Mouse (Mus musculus) forebrain, postnatal 0 days (tissue): ENCODE data around the gene Dgkd. TPM values are rescaled to one million over a fixed set of nuclear protein-coding genes. Genes with fewer than 3 reads are reported as not detected.
A peak's percentile ranks its signal among the peaks of the same experiment; 100 is the strongest.

Source experiments
- ATAC-seq: fragments of 200-750 bp; cut with Nextera tagmentation; 2 replicates; pipeline ENCODE4 v1.8.0; 2017; ENCODE audit warnings: mild to moderate bottlenecking, moderate library complexity
- DNase-seq: peaks from one replicate; pipeline ENCODE4 v3.0.0-alpha.2; 2015
- H3K27ac ChIP-seq: fragments of 300-500 bp; sonication (generic); 2 replicates; pipeline ENCODE4 v1.5.1; 2014; ENCODE audit warnings: low read depth, mild to moderate bottlenecking, antibody characterized with exemption, low read length, moderate library complexity, mixed read lengths
- H3K27me3 ChIP-seq: fragments of 300-500 bp; sonication (generic); 2 replicates; pipeline ENCODE4 v1.6.1; 2014; ENCODE audit warnings: mild to moderate bottlenecking, low read length, mixed read lengths; ENCODE audit not compliant: insufficient read depth
- H3K36me3 ChIP-seq: fragments of 300-500 bp; sonication (generic); 2 replicates; pipeline ENCODE4 v1.6.1; 2014; ENCODE audit warnings: mild to moderate bottlenecking, moderate library complexity; ENCODE audit not compliant: insufficient read depth
- H3K4me1 ChIP-seq: fragments of 300-500 bp; sonication (generic); 2 replicates; pipeline ENCODE4 v1.6.1; 2014; ENCODE audit warnings: antibody characterized with exemption; ENCODE audit not compliant: insufficient read depth
- H3K4me2 ChIP-seq: fragments of 300-500 bp; sonication (generic); 2 replicates; pipeline ENCODE4 v1.6.1; 2014; ENCODE audit warnings: low read depth, mild to moderate bottlenecking, moderate library complexity
- H3K4me3 ChIP-seq: fragments of 300-500 bp; sonication (generic); 2 replicates; pipeline ENCODE4 v1.5.1; 2014; ENCODE audit warnings: low read depth, low read length, mixed read lengths
- H3K9ac ChIP-seq: fragments of 300-500 bp; sonication (generic); 2 replicates; pipeline ENCODE4 v1.6.1; 2014; ENCODE audit warnings: mild to moderate bottlenecking
- H3K9me3 ChIP-seq: fragments of 300-500 bp; sonication (generic); 2 replicates; pipeline ENCODE4 v1.6.1; 2016; ENCODE audit warnings: low read length
- CTCF ChIP-seq: sonication (generic); IDR thresholded peaks from 2 replicates; pipeline ENCODE4 v1.5.1; 2016; ENCODE audit warnings: antibody characterized with exemption, control low read depth, low read depth
- WGBS: fragments of 180-500 bp; shearing (Covaris S2); extraction: QIAGEN DNeasy Blood & Tissue Kit; methylation state at CpG from one replicate; pipeline ENCODE4 v1.1.7; 2014; 5-methylcytosine and 5-hydroxymethylcytosine counted together
- polyA plus RNA-seq: library from polyadenylated mRNA; unstranded; fragments of >200 nt; fragmentation: Nextera tagmentation; extraction: Ambion mirVana; gene quantifications from 2 replicates; pipeline ENCODE4 v1.2.1, GENCODE M21; 2015
- total RNA-seq: library from RNA; depleted of rRNA; stranded (reverse); fragments of >200 nt; gene quantifications from 2 replicates; pipeline ENCODE4 v1.2.3, GENCODE M21; 2014

Dgkd gene
- total and polyA plus RNA-seq, 2 experiments from 2014 or later: 37.1 to 80.4 TPM

- DNase-seq: no peak
- H3K4me3 ChIP-seq: no peak overlapping the region
- H3K4me1 ChIP-seq: 0 out of 2 replicates have a peak, but pooled peaks cover 3% of the 10 kb centered on the region
- H3K36me3 ChIP-seq: no peaks in the 10 kb centered on the region; the same call in 1 of the 2 replicates
- H3K9me3 ChIP-seq: no peaks in the 10 kb centered on the region
- H3K27me3 ChIP-seq: no peaks in the 10 kb centered on the region
- no peak overlapping the region for H3K27ac ChIP-seq
- ATAC-seq: no peak
- 93% methylated on average over 1 of the region's 1 CpGs for WGBS
- no peak overlapping the region for H3K4me2 ChIP-seq
- TF ChIP-seq CTCF: no peak
- no peak overlapping the region for H3K9ac ChIP-seq
Measured at GRCm38 (mm10) chr1:87910428-87910827, 57.3 kb downstream of the Dgkd start.

GRCm38 (mm10) chr1:87913356-87913755 lies 60.3 kb downstream of the Dgkd start:
- Histone ChIP-seq H3K36me3 (peaks cover 10% of the 10 kb centered on the region), H3K4me2 (no peak overlapping the region), H3K9ac (no peak overlapping the region), H3K9me3 (no peaks in the 10 kb centered on the region), H3K4me1 (0 out of 2 replicates have a peak, but pooled peaks cover 3% of the 10 kb centered on the region), H3K4me3 (no peak overlapping the region), H3K27ac (no peak overlapping the region), H3K27me3 (no peaks in the 10 kb centered on the region)
- TF ChIP-seq CTCF: no peak
- DNase-seq (no peak), ATAC-seq (no peak)

GRCm38 (mm10) chr1:87917361-87917760 lies 64.3 kb downstream of the Dgkd start:
- Histone ChIP-seq H3K4me1 (no peaks in the 10 kb centered on the region), H3K9ac (no peak overlapping the region), H3K4me3 (no peak overlapping the region), H3K9me3 (no peaks in the 10 kb centered on the region), H3K36me3 (peaks cover 16% of the 10 kb centered on the region), H3K27ac (no peak overlapping the region), H3K27me3 (no peaks in the 10 kb centered on the region), H3K4me2 (no peak overlapping the region)
- no peak for TF ChIP-seq CTCF
- 100% methylated on average over 3 of the region's 3 CpGs for WGBS
- DNase-seq (no peak), ATAC-seq (no peak)

DNA sequence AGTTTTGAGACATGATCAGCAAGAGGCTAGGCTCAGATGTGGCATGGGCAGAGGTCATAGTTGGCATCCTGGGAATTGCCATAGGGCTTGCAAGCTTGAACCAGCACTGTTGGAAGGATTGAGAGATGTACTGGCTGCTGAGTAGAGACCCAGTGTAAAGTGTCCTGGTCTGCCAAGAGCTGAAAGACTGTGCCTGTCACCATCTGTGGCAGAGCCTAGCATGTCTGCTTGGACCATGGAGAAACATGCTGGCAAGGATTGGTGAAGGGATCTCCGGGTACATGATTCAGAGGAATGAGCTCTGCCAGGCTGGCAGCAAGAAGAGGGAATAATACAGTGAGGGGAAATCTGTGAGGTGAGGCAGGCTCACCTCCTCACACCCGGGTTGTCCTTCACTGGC lies 65.0 kb downstream of the Dgkd start:
- DNase-seq (no peak), ATAC-seq (peak; percentile 76)
- Histone ChIP-seq H3K27ac (no peak overlapping the region), H3K9me3 (no peaks in the 10 kb centered on the region), H3K9ac (no peak overlapping the region), H3K4me2 (no peak overlapping the region), H3K27me3 (no peaks in the 10 kb centered on the region), H3K36me3 (peaks cover 16% of the 10 kb centered on the region), H3K4me1 (no peaks in the 10 kb centered on the region), H3K4me3 (no peak overlapping the region)
- WGBS: 82% methylated on average over 2 of the region's 2 CpGs
- TF ChIP-seq CTCF: no peak

- DNase-seq (no peak), ATAC-seq (no peak)
- H3K27me3 ChIP-seq: no peaks in the 10 kb centered on the region
- H3K27ac ChIP-seq: no peak overlapping the region
- no peaks in the 10 kb centered on the region for H3K9me3 ChIP-seq
- no peak overlapping the region for H3K9ac ChIP-seq
- no peak overlapping the region for H3K4me2 ChIP-seq
- H3K4me3 ChIP-seq: no peak overlapping the region
- no peaks in the 10 kb centered on the region for H3K4me1 ChIP-seq
- peaks cover 32% of the 10 kb centered on the region for H3K36me3 ChIP-seq
- TF ChIP-seq CTCF: no peak
- whole genome bisulfite sequencing: 85% methylated on average over 3 of the region's 3 CpGs
Measured at GRCm38 (mm10) chr1:87920056-87920614, 67.0 kb downstream of the Dgkd start.

GRCm38 (mm10) chr1:87922666-87923065 lies 69.6 kb downstream of the Dgkd start:
- Histone ChIP-seq H3K4me1 (no peaks in the 10 kb centered on the region), H3K27ac (no peak overlapping the region), H3K9ac (no peak overlapping the region), H3K4me3 (no peak overlapping the region), H3K4me2 (no peak overlapping the region), H3K9me3 (no peaks in the 10 kb centered on the region), H3K36me3 (peaks cover 50% of the 10 kb centered on the region), H3K27me3 (no peaks in the 10 kb centered on the region)
- ATAC-seq: no peak
- 46% methylated on average over 1 of the region's 1 CpGs for WGBS
- peak; percentile 59 for TF ChIP-seq CTCF
- peak; percentile 42 for DNase-seq

DNA sequence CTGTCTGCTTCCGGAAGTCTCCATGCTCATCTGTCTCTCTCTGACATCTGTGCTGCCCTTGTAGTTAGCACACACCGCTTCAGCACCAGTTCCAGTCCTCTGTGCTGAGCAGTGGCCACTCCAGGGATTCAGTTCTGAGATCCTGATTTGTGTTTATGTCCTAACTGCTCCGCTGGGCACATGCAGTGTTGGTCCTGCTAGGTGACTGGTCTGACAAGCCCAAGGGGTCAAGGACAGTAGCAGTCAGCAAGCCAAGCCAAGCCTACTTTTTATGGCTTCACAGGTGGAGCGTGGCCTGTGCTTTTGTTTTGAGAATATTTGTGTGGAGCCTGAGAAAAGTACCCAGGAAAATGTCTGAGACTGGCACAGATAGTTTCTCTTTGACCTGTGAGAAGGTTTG lies 71.8 kb downstream of the Dgkd start:
- no peak overlapping the region for H3K27ac ChIP-seq
- H3K4me1 ChIP-seq: no peaks in the 10 kb centered on the region
- no peak for ATAC-seq
- DNase-seq: no peak
- no peaks in the 10 kb centered on the region for H3K9me3 ChIP-seq
- TF ChIP-seq CTCF: no peak
- H3K4me2 ChIP-seq: no peak overlapping the region
- H3K9ac ChIP-seq: no peak overlapping the region
- WGBS: 95% methylated on average over 4 of the region's 4 CpGs
- H3K27me3 ChIP-seq: no peaks in the 10 kb centered on the region
- H3K4me3 ChIP-seq: no peak overlapping the region
- peaks cover 42% of the 10 kb centered on the region for H3K36me3 ChIP-seq
